Mouse (Mus musculus): ENCODE data around the gene Fhdc1. TPM values are rescaled to one million over a fixed set of nuclear protein-coding genes. Genes with fewer than 3 reads are reported as not detected.

Fhdc1 gene
- total RNA-seq, 1 experiment, result 1.2 TPM

- Histone ChIP-seq H3K27ac (ENCODE audit: insufficient read depth, low read depth, low read length, poor library complexity, severe bottlenecking) (no peak overlapping the region), H3K36me3 (ENCODE audit: control insufficient read depth, insufficient read depth, low read length, poor library complexity, severe bottlenecking) (no peaks in the 10 kb centered on the region), H3K9me3 (ENCODE audit: control insufficient read depth, insufficient read depth, low read depth, low read length) (no peaks in the 10 kb centered on the region), H3K4me1 (ENCODE audit: control insufficient read depth in 2 of 2, insufficient read depth in 2 of 2, low read length in 2 of 2, poor library complexity in 1 of 2) (no peaks in the 10 kb centered on the region), H3K4me3 (ENCODE audit: insufficient read depth in 1 of 2, low read depth in 1 of 2, low read length in 2 of 2, poor library complexity in 1 of 2, severe bottlenecking in 1 of 2) (no peak overlapping the region), H3K9ac (ENCODE audit: insufficient read depth, low read depth, low read length, poor library complexity, severe bottlenecking) (no peak overlapping the region)
- no peak for TF ChIP-seq ZC3H11A (IDR thresholded peaks at IDR 0.05; ENCODE audit: borderline replicate concordance, low read depth, low read length)
- TF ChIP-seq ZNF384 (IDR thresholded peaks at IDR 0.05; ENCODE audit: low read depth, low read length), result no peak
- TF ChIP-seq HCFC1 (IDR thresholded peaks at IDR 0.05; ENCODE audit: borderline replicate concordance, insufficient read depth, low read length), result no peak
- TF ChIP-seq CHD2 (IDR thresholded peaks at IDR 0.05; ENCODE audit: low read depth, low read length), result no peak
- TF ChIP-seq MAFK (IDR thresholded peaks at IDR 0.05; ENCODE audit: insufficient read depth, low read depth, low read length), result no peak
- no peak for DNase-seq (ENCODE audit: low read depth, low spot score)
- in situ Hi-C loops (cut with MboI; ENCODE audit: low sequenced_read_pairs in 2 of 2, unreplicated experiment in 2 of 2), result no loop called here
Observed at GRCm38 (mm10) chr3:84474981-84475775, 5.1 kb downstream of the Fhdc1 start.

GRCm38 (mm10) chr3:84474398-84474797, 5.8 kb downstream of the Fhdc1 start:
- no peak overlapping the region for H3K4me3 ChIP-seq (ENCODE audit: insufficient read depth in 1 of 2, low read depth in 1 of 2, low read length in 2 of 2, poor library complexity in 1 of 2, severe bottlenecking in 1 of 2)
- in situ Hi-C loops (cut with MboI; ENCODE audit: low sequenced_read_pairs in 2 of 2, unreplicated experiment in 2 of 2), result no loop called here
- no peak for TF ChIP-seq ZC3H11A (IDR thresholded peaks at IDR 0.05; ENCODE audit: borderline replicate concordance, low read depth, low read length)
- no peak for TF ChIP-seq ZNF384 (IDR thresholded peaks at IDR 0.05; ENCODE audit: low read depth, low read length)
- no peak for TF ChIP-seq HCFC1 (IDR thresholded peaks at IDR 0.05; ENCODE audit: borderline replicate concordance, insufficient read depth, low read length)
- TF ChIP-seq CHD2 (IDR thresholded peaks at IDR 0.05; ENCODE audit: low read depth, low read length), result no peak
- no peak for DNase-seq (ENCODE audit: low read depth, low spot score)
- no peaks in the 10 kb centered on the region for H3K9me3 ChIP-seq (ENCODE audit: control insufficient read depth, insufficient read depth, low read depth, low read length)
- no peak overlapping the region for H3K9ac ChIP-seq (ENCODE audit: insufficient read depth, low read depth, low read length, poor library complexity, severe bottlenecking)
- H3K36me3 ChIP-seq (ENCODE audit: control insufficient read depth, insufficient read depth, low read length, poor library complexity, severe bottlenecking), result no peaks in the 10 kb centered on the region
- no peaks in the 10 kb centered on the region for H3K4me1 ChIP-seq (ENCODE audit: control insufficient read depth in 2 of 2, insufficient read depth in 2 of 2, low read length in 2 of 2, poor library complexity in 1 of 2)
- no peak overlapping the region for H3K27ac ChIP-seq (ENCODE audit: insufficient read depth, low read depth, low read length, poor library complexity, severe bottlenecking)

GRCm38 (mm10) chr3:84472955-84473354, 7.3 kb downstream of the Fhdc1 start:
- Histone ChIP-seq H3K27ac (ENCODE audit: insufficient read depth, low read depth, low read length, poor library complexity, severe bottlenecking) (no peak overlapping the region), H3K9me3 (ENCODE audit: control insufficient read depth, insufficient read depth, low read depth, low read length) (no peaks in the 10 kb centered on the region), H3K4me3 (ENCODE audit: insufficient read depth in 1 of 2, low read depth in 1 of 2, low read length in 2 of 2, poor library complexity in 1 of 2, severe bottlenecking in 1 of 2) (no peak overlapping the region), H3K9ac (ENCODE audit: insufficient read depth, low read depth, low read length, poor library complexity, severe bottlenecking) (no peak overlapping the region), H3K4me1 (ENCODE audit: control insufficient read depth in 2 of 2, insufficient read depth in 2 of 2, low read length in 2 of 2, poor library complexity in 1 of 2) (no peaks in the 10 kb centered on the region), H3K36me3 (ENCODE audit: control insufficient read depth, insufficient read depth, low read length, poor library complexity, severe bottlenecking) (no peaks in the 10 kb centered on the region)
- TF ChIP-seq ZC3H11A (IDR thresholded peaks at IDR 0.05; ENCODE audit: borderline replicate concordance, low read depth, low read length), result no peak
- TF ChIP-seq ZNF384 (IDR thresholded peaks at IDR 0.05; ENCODE audit: low read depth, low read length), result no peak
- TF ChIP-seq HCFC1 (IDR thresholded peaks at IDR 0.05; ENCODE audit: borderline replicate concordance, insufficient read depth, low read length), result no peak
- TF ChIP-seq CHD2 (IDR thresholded peaks at IDR 0.05; ENCODE audit: low read depth, low read length), result no peak
- no peak for TF ChIP-seq MAFK (IDR thresholded peaks at IDR 0.05; ENCODE audit: insufficient read depth, low read depth, low read length)
- no peak for DNase-seq (ENCODE audit: low read depth, low spot score)
- in situ Hi-C loops (cut with MboI; ENCODE audit: low sequenced_read_pairs in 2 of 2, unreplicated experiment in 2 of 2), result no loop called here

GRCm38 (mm10) chr3:84472527-84472926, 7.7 kb downstream of the Fhdc1 start:
- Histone ChIP-seq H3K4me1 (ENCODE audit: control insufficient read depth in 2 of 2, insufficient read depth in 2 of 2, low read length in 2 of 2, poor library complexity in 1 of 2) (no peaks in the 10 kb centered on the region), H3K9ac (ENCODE audit: insufficient read depth, low read depth, low read length, poor library complexity, severe bottlenecking) (no peak overlapping the region), H3K4me3 (ENCODE audit: insufficient read depth in 1 of 2, low read depth in 1 of 2, low read length in 2 of 2, poor library complexity in 1 of 2, severe bottlenecking in 1 of 2) (no peak overlapping the region), H3K9me3 (ENCODE audit: control insufficient read depth, insufficient read depth, low read depth, low read length) (no peaks in the 10 kb centered on the region), H3K27ac (ENCODE audit: insufficient read depth, low read depth, low read length, poor library complexity, severe bottlenecking) (no peak overlapping the region), H3K36me3 (ENCODE audit: control insufficient read depth, insufficient read depth, low read length, poor library complexity, severe bottlenecking) (no peaks in the 10 kb centered on the region)
- in situ Hi-C loops (cut with MboI; ENCODE audit: low sequenced_read_pairs in 2 of 2, unreplicated experiment in 2 of 2), result no loop called here
- TF ChIP-seq ZNF384 (IDR thresholded peaks at IDR 0.05; ENCODE audit: low read depth, low read length) (no peak), HCFC1 (IDR thresholded peaks at IDR 0.05; ENCODE audit: borderline replicate concordance, insufficient read depth, low read length) (no peak)
- no peak for DNase-seq (ENCODE audit: low read depth, low spot score)

- in situ Hi-C loops (cut with MboI; ENCODE audit: low sequenced_read_pairs in 2 of 2, unreplicated experiment in 2 of 2), result no loop called here
- Histone ChIP-seq H3K36me3 (ENCODE audit: control insufficient read depth, insufficient read depth, low read length, poor library complexity, severe bottlenecking) (no peaks in the 10 kb centered on the region), H3K9ac (ENCODE audit: insufficient read depth, low read depth, low read length, poor library complexity, severe bottlenecking) (no peak overlapping the region), H3K4me3 (ENCODE audit: insufficient read depth in 1 of 2, low read depth in 1 of 2, low read length in 2 of 2, poor library complexity in 1 of 2, severe bottlenecking in 1 of 2) (no peak overlapping the region), H3K27ac (ENCODE audit: insufficient read depth, low read depth, low read length, poor library complexity, severe bottlenecking) (no peak overlapping the region), H3K9me3 (ENCODE audit: control insufficient read depth, insufficient read depth, low read depth, low read length) (no peaks in the 10 kb centered on the region), H3K4me1 (ENCODE audit: control insufficient read depth in 2 of 2, insufficient read depth in 2 of 2, low read length in 2 of 2, poor library complexity in 1 of 2) (no peaks in the 10 kb centered on the region)
- TF ChIP-seq MAFK (IDR thresholded peaks at IDR 0.05; ENCODE audit: insufficient read depth, low read depth, low read length) (no peak), CHD2 (IDR thresholded peaks at IDR 0.05; ENCODE audit: low read depth, low read length) (no peak), HCFC1 (IDR thresholded peaks at IDR 0.05; ENCODE audit: borderline replicate concordance, insufficient read depth, low read length) (no peak), ZC3H11A (IDR thresholded peaks at IDR 0.05; ENCODE audit: borderline replicate concordance, low read depth, low read length) (no peak), ZNF384 (IDR thresholded peaks at IDR 0.05; ENCODE audit: low read depth, low read length) (no peak)
- no peak for DNase-seq (ENCODE audit: low read depth, low spot score)
Observed at GRCm38 (mm10) chr3:84471146-84471545, 9.1 kb downstream of the Fhdc1 start.
